Mouse (Mus musculus): ENCODE data around the gene Ttc23l. TPM values are rescaled to one million over a fixed set of nuclear protein-coding genes. Genes with fewer than 3 reads are reported as not detected.
"Not testable (repeated sequence)": the region's sequence is repeated elsewhere in the genome, so short reads cannot be mapped to it uniquely, and the experiment has no call there.

The Ttc23l gene
- total RNA-seq, 1 experiment from 2014 or later, result not detected

DNA sequence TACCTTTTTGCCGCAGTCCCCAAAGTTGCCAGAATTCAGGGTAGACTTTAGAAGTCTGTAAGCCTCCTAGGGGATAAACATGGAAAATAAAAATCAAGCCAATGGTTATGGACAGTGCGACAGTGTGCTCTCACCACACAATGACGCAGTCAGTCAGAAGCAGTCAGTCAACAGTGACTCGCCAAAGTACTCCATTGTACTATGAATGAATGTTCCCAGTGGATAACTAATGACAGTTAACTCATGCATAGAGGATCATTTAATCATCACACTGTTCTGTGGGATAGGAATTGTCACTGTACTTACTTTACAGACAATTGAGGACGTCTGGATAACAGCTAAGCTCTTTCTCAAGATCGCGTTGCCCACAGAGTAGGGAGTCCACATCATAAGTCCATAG lies 43.3 kb downstream of the Ttc23l start:
- DNase-seq, result no peak

GRCm38 (mm10) chr15:10506099-10506498 lies 52.4 kb downstream of the Ttc23l start:
- DNase-seq, result peak; percentile 13

GRCm38 (mm10) chr15:10500838-10501719 lies 57.4 kb downstream of the Ttc23l start:
- peak; percentile 53 for DNase-seq

DNA sequence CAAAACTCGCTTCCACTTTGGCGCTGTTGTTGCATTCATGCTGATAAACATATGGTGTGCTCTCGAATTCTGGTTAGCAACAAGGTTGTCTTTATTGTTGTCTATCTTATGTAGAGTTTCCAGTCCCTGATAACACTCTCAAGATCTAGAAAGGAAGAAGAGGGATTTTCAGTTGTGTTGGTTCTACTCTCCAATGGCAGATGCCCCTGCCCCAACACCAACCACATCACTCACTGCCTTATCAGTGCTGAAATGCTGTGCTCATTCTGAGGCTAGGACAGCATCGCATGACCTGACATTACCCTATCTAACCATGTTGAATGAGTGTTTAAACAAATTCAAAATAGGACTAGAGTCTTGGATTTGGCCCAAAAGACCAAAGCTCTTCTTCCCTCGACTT lies 58.4 kb downstream of the Ttc23l start:
- no peak for DNase-seq

- no peak for DNase-seq
These were observed 58.9 kb downstream of the Ttc23l start for GRCm38 (mm10) chr15:10499593-10499992.

GRCm38 (mm10) chr15:10496696-10497095 lies 61.8 kb downstream of the Ttc23l start:
- DNase-seq, result not testable (repeated sequence)

DNA sequence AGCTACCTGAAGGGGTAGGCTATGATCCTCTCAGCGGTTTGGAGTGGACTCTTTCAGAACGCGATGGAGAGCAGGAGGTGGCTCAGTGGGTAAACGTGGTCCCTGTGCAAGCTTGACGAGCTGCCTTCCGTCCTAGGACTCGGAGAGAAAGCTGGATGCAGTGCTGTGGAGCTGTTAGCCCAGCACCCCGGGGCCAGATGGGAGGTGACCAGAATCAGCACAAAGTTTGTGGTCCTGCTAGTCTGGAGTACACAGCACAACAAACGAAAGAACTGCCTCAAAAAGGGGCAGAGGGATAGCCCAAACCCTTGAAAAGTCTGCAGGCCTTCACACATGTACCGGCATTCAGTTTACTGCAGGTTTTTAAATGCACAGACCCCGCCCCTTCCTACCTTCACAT lies 62.5 kb downstream of the Ttc23l start:
- DNase-seq, result no peak

DNA sequence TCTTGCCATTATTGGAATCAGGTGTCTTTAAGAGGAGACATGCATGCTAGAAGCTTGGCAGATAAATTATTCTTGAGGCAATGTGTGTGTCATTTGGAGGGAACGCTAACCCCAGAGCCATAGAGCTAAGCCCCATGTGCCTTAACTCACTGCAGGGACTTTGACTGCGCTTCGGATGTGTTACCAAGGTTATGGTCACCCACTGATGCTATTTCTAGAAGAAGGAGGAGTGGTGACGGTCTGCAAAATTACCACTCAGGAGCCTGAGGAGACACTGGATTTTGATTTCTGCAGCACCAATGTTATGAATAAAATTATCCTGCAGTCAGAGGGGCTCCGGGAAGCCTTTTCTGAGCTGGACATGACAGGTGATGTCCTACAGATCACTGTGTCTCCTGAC lies 68.4 kb downstream of the Ttc23l start:
- DNase-seq, result no peak

GRCm38 (mm10) chr15:10487246-10487645 lies 71.2 kb downstream of the Ttc23l start:
- DNase-seq, result no peak

DNA sequence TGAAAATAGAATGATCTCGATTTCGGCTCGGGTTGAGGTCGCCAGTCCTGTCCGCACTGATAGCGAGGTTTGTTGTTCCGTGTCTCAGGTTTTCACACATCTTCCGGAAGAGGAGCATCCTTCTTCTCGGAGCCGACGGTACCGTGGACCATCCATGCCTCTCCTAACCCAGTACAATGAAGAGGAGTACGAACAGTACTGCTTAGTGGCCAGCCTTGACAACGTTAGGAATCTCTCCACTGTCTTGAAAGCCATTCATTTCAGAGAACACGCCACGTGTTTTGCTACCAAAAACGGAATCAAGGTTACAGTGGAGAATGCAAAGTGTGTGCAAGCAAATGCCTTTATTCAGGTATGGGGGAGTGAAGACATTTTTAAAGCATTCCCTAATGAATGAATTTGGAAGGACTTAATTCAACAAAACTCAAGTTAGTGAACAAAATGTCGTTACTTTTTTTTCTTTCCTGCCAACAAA lies 72.1 kb downstream of the Ttc23l start:
- no peak for DNase-seq

DNA sequence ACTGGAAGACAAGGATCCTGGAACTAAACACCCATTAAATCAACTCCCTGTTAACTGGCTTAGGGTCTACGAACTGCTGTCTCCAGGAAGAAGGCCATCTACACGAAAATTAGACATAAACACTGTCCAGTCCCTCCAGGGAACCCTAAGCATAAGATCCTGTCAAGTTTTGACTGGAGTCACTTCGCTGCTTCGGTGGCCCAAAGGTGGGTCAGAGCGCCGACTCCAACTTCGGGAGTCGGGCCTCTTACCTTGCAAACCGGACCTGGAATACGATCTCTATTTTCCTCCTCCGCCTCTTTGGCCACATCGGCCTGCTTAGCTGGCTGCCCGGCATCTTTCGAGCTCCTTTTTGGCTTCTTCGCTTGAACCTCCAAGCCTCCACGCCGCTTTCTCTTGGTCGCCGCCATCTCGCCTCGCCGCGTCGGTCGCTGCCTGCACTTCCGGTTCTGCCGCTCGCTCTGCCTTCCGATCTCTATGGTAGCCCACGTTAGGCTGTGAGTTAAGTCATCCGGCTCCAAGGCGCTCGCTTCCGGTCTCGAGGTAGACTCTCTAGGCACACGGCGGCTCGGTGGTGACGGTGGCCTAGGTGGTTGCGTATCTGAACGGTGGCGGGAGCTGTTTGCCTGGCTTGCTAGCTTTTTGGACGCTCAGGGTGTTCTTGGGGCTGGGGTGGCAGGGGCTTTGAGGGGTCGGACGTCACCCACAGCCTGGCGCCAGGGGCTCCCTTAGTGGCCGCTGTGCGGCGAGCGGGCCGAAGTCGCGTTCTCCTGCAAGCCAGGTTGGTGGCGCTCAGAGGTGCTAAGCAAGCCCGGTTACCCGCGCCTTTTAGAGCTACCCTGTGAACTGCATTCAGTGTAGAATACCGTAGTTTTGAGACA lies 72.7 kb downstream of the Ttc23l start, which contains the start of the genes Brix1 and Rad1:
TSS of gene Brix1 (minus strand) at position 464 of the 881 bp plus-strand sequence.
TSS of gene Rad1 (plus strand) at position 535 of the 881 bp plus-strand sequence.
- DNase-seq, result peak; percentile 90

GRCm38 (mm10) chr15:10470941-10471340 lies 87.5 kb downstream of the Ttc23l start:
- DNase-seq, result no peak

DNA sequence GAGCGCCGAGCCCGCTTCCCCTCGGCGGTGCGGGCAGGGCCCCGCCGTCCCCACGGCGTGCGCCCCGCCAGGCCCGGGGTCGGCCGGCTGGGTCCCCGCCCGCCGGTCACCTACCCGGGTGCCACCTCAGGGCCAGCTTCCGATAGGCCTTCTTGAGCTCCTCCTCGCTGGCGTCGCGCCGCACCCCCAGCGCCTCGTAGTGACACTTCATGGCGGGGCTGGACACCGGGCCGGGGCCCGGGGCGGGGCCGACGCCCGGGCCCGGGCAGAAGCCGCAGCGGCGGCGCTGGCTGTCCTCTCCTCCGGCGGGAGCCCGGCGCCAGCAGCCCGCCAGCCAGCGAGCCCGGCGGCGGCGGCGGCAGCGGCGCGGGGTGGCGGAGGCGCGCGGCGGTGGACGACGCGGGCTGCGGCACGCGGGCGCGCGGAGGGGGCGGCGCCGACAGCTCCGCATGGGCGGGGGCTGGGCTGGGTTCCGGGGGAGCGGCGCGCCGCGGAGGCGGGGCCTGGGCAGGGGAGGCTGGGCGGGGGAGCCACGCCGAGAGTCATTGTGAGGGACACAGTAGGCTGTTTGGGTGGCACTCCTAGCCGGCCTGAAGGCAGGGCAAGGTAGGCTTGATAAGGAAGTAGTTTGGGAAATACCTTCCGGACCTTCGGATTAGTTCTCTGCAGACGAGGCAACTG lies 88.2 kb downstream of the Ttc23l start, which contains the start of gene Dnajc21:
TSS of gene Dnajc21 (minus strand) at position 366 of the 681 bp plus-strand sequence.
- DNase-seq, result peak; percentile 93

DNA sequence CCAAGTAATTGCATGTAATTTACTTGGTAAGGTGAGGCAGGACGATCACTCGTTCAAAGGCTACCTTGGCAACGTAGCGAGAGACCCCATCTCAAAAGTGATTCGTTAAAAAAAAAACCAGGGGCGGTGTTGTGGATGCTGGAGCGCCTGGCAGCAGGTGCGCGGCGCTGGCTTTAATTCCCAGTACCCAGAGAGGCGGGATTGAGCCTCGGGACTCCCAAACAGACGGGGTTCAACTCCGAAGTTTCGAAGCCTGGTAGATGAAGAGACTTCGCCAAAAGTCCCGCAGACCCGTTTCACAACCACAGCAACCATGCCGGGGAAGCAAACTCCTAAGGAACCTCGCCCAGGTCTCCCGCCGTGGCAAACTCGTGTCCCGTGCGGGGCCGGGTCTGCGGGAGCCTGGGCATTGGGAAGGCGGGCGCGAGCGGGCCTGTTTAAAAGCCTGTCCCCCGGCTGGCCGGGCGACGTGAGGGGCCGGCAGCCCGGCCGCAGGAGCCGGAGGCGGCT lies 88.8 kb downstream of the Ttc23l start:
- DNase-seq, result peak; percentile 22

GRCm38 (mm10) chr15:10468761-10469160 lies 89.7 kb downstream of the Ttc23l start:
- DNase-seq, result no peak

DNA sequence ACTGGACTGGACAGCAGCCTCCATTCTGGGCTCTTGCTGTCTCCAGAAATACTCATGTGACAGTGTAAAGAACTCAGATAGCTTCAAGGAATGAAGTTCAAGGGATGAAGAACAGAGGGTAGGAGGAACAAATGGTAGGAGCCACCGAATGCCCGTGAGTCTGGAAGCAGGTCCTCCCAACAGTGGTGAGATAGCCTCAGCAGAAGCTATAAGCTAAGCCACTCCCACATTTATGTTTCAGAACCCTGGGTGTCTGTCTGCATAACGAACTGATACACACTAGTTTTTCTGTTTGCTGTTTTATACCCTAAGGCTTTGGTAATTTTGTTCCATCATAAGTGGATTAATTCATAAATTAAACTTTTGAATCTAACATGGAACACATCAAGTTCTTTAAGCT lies 93.8 kb downstream of the Ttc23l start:
- DNase-seq, result no peak

DNA sequence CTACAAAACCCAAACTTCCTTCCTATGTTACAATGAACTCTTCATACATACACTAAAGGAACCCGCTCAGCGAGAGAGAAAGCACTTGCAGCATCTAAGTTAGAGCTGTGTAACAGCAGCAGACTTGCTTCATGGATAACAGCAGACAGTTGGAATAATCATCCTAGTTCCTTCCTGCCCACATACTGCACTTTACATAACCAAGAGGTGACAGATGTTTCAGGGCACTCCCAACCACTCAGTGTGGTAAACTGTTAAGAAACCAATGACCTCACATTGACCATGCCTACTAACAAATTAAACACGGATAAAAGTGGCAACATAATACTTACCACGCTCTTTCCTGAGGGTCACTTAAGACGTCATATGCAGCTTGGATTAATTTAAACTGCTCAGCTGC lies 94.9 kb downstream of the Ttc23l start:
- DNase-seq, result no peak

GRCm38 (mm10) chr15:10460986-10461385 lies 97.5 kb downstream of the Ttc23l start:
- no peak for DNase-seq

Measured in adrenal gland, postnatal 25 days (tissue).